Mouse (Mus musculus) fibroblast of lung, adult 2 months (primary cell): ENCODE measurements at regions not wholly inside any gene's neighbourhood (a gene's known extent, or its start where the extent isn't known, plus 50 kb on each side); places are given as distances from the start of the nearest gene placed in this dataset.
"Not testable (repeated sequence)": the region's sequence is repeated elsewhere in the genome, so short reads cannot be mapped to it uniquely, and the experiment has no call there.

Experiments used
- DNase-seq: peaks from one replicate; pipeline ENCODE4 v3.0.0-alpha.2; 2011; ENCODE audit warnings: low read depth

DNA sequence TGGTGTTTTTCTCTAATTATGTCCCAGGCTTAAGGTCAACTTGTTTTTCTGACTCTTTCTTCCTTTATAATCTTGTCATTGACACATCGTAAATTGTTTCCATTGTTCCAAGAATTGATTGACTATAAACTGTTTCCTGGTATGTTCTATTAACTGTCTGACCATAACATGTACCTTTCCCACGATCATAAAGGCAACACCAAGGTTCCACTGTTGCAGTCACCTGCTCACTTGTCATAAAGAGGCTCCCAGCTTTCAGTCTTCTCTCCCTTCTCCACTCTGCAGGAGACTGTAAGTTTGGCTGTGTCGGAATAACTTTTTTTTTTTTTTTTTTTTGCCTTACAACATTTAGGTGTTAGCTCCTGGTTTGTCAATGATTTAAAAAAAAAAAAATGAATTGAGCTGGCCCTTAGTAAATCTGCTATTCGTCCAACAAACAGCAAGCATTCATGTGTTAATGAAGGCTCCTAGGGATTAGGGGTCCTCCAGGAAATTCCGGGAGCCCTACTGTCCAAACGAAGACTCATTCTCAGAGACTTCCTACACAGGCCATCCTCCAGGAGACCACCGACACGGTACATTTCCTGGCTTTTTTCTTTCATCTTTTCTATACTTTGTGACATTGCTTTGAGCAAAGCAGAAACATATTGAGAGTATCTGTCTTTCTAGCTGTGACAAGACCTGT lies 122.2 kb upstream of the Trim24 start:
- no peak for DNase-seq

DNA sequence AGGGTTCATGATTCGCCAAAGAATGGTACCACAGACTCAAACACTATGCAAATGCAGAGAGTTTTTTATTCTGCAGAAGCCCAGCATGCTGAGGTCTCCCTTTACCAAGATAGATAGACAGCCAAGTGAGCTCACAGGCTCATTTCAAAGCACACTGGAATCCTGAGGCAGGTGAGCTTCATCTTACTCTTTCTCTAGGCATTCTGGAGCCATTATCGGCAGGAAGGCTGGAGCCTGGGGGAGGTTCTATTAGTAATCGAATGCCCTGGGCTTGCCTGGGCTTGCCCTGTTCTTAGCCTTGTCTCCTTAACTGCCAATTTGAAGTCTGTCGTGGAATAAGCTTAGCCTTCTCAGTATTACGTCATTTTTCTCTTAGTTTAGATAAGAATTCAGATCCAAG lies 121.6 kb upstream of the Trim24 start:
- DNase-seq, result no peak

DNA sequence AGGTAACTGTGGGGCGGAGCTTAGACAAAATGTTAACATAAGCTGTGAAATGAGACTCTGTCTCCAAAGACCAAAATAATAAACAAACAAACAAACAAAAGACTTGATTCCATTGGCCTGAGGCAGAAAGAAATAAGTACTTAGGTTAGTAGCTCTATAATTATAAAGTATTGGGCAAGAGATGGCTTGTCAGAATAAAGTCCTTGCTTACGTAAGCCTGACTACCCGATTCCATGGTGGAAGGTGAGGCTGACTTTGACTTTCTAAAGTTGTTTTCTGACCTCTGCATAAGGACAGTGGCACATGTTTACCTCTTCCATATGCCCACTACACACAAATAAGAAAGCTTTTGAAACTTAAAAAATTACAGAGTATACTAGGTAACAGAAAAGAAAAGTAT lies 120.3 kb upstream of the Trim24 start:
- DNase-seq, result no peak

DNA sequence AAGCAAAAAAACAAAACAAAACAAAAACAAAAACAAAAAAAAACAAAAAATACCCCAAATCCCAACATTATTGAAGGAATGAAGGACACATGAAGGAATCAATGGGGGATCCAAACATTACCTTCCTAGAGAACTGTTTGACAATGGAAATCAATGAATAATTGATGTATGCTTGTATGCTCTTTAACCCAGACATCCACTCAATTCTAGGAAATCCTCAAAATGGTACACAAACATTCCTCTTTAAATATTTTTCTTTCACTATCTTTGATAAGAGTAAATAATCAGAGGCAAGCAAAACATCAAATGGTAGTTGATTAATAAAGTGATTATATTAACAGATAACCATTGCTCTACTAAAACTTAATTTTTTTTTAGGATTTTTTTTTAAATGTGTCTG lies 118.9 kb upstream of the Trim24 start:
- DNase-seq, result no peak

DNA sequence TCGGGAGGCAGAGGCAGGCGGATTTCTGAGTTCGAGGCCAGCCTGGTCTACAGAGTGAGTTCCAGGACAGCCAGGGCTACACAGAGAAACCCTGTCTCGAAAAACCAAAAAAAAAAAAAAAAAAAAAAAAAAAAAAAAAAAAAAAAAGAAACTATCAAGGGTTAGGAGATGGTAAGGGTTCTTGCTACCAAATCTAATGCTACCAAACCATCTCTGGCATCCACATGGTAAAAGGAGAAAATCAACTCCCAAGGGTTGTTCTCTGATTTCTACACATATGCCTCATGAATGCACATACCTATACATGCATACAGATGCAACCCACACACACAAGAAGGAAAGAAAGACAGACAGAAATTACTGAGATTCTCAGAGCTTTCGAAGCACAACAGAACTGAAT lies 109.6 kb upstream of the Trim24 start:
- not testable (repeated sequence) for DNase-seq

DNA sequence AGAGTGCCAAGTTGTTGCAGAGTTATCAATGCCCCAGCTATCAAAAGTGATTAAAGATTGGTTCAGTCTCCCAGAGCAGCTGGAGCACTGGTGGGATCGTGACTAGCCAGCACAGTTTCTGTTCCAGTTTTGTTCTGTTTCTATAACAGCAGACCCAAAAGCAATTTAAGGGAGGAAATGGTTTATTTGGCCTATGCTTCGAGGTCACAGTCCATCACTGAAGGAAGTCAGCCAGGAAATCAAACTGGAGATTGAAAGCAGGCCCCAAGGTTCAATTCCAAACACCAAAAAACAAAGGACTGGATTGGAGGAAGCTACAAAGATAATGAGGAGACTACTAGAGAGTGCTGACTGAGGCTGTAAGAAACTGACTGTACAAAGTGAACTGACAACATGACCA lies 107.6 kb upstream of the Trim24 start:
- DNase-seq, result no peak

DNA sequence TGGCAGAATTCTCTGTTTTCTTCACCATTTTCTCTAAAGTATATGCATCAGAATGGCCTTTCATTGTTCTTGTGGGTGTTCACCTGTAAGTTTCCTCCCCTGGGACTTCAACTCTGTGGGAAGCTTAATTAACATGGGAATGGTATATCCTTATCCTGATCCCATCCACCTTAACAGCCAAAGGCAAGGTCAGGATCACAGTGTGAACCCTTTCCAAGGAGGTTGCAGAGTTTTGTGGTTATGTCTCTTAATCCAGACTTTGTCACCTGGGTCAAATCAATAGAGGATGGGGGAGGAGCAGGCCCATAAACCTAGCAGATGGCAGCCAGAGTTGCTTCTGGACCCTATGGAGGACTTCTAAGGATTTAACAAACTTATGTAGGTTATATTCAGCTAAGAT lies 102.9 kb upstream of the Trim24 start:
- DNase-seq, result no peak

DNA sequence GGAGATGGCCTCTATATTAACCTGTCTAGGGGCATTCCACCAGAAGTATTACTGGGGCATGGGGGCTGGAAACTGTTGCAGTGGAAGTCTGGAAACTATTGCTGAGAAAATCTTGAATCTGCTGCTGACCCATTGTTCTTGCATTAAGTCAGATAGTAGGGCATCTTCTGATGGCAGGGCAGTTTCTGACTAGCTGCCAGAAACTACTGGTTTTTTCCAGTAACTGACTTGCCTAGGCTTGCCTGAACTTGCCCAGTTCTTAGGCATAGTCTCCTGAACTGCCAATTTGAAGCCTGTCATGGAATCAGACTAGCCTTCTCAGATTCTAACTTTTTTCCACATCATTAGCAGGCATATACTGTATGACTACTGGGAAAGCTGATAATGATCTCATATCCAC lies 97.3 kb upstream of the Trim24 start:
- DNase-seq, result no peak

DNA sequence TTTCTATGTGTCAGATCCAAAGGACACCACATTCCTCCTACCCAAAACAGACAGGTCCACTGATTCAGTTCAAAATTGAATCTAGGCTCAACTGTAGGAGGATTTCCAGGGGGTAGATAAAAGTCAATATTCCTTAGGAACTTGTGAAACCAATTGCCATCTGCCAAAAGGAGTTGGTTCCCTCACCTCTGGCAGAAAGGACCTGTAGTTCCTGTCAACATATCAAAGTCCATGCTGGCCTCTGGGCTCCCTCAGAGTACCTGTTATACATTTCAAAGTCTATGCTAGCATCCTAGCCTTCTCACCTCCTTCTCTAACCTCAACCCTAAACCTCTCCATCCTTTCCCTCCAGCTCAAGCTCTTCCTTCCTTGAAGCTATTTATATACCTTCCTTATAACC lies 95.5 kb upstream of the Trim24 start:
- no peak for DNase-seq

DNA sequence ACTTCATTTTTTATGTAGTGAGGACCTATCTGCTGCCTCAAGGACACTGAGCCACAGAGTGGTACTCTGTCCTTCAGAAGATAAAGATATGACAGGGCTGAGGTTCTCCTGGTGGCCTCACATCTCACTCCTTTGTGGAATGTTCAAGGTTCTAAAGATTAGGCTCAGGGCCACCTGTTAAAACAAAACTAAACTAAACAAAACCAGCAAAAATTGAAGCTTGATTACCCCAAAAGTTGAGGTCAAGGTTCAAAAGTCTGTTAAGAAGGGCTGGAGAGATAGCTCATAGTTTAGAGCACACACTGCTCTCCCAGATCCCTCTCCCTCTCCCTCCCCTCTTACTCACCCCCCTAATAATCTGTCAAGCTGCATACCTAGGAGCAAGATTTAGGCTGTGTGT lies 90.7 kb upstream of the Trim24 start:
- no peak for DNase-seq

DNA sequence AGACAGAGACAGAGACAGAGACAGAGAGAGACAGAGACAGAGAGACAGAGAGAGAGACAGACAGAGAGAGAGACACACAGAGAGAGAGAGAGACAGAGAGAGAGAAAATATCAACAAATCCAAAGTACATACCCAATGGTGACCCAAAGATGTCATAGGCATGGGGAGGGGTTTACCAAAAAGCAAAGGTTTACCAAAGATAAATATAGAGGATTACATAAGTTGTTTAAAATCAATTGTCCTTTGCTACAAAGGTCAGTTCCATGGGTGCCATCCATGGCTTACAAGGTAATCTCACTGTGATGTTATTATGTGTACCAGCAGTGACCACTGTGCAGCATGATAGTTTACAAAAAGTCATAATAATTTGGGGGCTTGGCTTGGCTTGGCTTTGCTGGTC lies 88.7 kb upstream of the Trim24 start:
- no peak for DNase-seq

DNA sequence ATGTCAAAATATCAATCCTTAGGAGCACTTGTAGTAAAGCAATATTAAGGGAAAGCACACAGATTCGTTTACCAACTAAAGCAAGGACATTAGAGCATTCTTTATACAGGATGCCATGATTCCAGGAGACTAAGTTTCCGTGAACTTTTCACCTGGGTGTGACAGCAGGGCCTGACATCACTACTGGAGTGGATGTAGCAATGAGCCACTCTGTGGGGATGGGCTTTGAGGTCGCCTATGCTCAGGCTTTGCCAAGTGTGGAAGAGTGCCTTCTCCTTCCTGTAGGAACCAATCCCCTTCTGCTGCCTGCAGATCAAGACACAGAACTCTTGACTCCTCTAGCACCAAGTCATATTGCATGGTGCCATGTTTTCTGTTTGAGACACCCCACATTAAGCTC lies 85.3 kb upstream of the Trim24 start:
- DNase-seq, result not testable (repeated sequence)

DNA sequence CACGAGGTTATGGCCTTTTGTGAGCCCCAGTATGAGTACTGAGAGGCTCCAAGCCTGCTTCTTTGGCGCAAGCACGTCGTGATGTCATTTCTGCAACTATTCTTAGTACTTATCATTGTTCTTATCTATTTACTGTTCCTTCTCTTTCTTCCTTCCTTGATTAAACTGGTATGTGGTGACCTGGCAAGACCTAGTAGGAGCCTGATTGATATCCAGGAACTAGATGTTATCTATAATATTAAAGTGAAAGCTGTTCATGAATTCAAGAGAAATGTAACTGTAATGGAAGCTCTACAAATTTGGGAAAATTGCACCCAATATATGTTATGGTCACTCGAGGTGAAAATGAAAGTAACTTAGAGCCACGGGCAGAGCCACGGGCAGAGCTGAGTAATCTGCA lies 84.9 kb upstream of the Trim24 start:
- no peak for DNase-seq

DNA sequence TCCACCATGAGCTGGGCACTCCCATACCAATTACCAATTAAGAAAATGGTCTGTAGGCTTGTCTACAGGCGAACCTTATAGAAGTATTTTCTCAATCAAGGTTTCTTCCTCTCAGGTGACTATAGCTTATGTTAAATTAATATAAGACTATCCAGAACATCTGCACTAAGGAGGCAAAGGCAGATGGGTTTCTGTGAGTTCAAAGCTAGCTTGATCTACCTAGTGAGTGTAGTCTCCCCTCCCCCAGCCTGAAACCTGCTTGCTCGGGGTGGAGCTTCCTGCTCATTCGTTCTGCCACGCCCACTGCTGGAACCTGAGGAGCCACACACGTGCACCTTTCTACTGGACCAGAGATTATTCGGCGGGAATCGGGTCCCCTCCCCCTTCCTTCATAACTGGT lies 82.8 kb upstream of the Trim24 start:
- not testable (repeated sequence) for DNase-seq

DNA sequence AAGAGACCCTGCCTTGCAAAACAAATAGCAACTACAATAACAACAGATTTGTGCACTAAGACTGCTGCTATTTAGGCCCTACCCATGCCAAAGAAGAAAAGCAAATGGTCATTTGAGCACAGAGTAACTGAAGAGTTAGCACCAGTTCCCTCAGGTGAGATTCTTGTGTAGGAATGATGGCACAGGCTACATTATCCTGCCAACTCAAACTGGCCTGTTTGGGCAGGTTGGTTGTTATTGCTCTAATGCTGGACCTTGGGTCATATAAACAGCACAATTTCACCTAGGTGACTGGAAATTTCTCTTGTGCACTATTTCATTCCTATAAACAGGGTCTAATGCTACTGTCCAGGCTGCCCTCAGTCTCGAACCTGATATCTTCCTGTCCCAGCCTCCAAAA lies 79.7 kb upstream of the Trim24 start:
- no peak for DNase-seq

DNA sequence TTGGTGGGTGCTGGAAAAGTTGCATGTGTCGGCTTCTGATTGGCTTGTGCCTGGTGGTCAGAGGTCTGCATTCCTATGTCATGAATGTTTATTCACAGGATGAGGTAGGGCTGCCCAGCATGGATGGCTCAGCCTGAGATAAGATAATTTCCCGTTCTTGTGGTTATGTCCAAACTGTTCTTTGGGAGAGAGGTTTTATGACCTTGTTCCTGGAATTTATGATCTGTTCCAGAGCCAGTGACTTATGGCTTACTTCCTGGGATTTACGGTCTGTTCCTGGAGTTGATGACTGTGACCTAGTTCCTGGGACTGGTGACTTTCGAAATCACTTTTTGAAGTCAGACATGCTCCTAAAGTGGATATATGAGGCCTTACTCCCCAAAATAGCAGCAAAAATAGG lies 76.4 kb upstream of the Trim24 start:
- no peak for DNase-seq

DNA sequence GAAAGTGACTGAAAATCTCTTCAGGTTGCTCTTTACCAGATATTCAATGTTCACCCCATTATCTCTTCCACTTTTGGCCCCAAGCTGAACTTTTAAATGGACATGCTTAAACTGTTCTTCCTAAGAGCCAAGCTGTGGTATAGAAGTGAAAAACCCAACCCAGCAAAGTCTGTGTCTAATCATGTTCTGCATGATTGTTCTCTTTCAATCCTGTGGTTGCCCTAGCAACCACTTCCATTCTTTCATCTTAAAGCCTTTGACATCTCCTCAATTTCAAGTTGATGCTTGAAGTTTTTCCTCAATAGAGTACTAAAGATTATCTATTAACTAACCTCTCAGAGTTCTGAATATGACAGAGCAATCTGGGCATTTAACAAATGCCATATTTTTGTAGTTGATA lies 75.6 kb upstream of the Trim24 start:
- DNase-seq, result no peak

DNA sequence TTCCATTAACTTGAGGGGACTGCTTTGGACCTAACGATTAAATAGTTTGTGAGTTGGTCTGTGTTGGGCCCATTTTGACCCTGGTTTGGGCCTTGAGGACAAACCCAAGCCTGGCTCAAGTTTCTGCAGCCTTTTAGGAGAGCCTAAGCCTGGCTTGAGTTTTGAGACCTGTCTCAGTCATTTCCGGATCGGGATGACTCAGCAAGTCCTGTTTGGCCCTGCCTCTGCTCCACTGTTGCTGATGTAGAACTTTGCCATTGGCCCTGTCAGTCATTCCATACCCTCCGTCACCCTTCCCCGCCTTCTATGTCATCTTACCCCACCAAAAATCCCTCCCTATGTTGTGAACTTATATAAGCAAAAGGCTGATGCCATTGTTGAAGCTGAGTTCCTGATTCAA lies 67.4 kb upstream of the Trim24 start:
- no peak for DNase-seq

DNA sequence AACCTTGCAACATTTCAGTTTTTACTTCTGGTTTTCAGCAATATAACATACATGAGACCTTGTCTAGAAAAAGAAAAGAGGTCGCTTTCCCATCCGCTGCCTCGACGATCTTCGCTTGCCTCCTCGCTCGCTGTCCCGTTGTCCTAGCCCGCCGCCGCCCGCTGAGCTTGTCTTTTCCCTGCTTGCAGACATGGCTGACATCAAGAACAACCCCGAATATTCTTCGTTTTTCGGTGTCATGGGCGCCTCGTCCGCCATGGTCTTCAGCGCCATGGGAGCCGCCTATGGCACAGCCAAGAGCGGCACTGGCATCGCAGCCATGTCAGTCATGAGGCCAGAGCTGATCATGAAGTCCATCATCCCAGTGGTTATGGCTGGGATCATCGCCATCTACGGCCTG lies 64.7 kb upstream of the Trim24 start:
- DNase-seq, result not testable (repeated sequence)

DNA sequence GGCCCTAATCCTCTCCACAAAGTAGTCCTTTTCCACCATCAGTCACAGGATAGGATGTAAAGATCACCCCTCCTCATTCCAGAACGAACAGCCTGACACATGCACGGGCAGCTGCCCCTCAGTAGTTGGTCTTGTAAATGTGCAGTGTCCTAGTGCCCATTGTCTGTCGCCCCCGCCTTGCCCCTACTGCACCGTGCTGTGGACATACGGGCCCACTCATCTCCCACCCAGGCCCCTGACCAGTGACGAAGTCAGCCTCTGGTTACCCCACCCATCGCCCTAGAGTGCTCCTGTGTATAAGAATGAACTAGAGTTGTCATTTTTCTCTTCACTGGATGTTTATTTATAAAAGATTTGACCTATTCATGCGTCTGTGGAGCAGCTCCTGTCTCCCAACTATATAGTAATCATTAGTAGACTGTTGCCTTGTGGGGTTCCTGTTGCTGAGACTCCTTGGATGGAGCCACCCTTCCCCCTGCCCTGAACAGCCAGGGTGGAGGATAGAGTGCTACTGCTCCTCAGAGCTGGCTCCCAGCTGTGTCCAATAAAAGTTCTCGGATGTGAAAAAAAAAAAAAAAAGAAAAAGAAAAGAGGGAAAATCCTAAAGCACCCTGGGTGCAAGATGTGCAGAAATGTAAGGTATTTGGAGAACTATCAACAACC lies 64.0 kb upstream of the Trim24 start:
- DNase-seq, result not testable (repeated sequence)

DNA sequence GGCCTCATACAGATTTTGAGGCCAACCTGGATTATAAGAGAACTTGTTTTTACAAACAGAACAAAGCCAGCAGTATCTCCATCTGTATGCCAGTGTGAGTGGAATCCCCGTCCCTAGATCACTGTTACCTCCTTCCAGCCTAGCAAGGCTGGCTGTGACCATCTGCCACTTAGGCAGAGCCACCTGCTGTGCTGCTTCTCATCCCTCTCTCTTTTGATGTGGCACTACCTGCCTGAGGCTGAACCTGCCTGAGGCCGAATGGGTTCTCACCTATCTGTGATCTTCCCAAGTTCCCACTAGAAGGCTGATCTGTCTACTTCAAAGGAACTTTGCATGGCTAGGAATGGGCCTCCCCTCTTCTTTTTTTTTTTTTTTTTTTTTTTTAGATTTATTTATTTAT lies 55.4 kb upstream of the Trim24 start:
- not testable (repeated sequence) for DNase-seq
